Mouse (Mus musculus) neutrophil, adult 59 days (primary cell): Measurements from ENCODE around the gene Naa20. TPM values are rescaled to one million over a fixed set of nuclear protein-coding genes. Genes with fewer than 3 reads are reported as not detected.

Source experiments
- total RNA-seq, 2 experiments: library from RNA; stranded (reverse); gene quantifications; 1 replicate in 1 of 2; 2 replicates in 1 of 2; pipeline ENCODE4 v1.2.4; 2023

Naa20 gene
- total RNA-seq: 10 to 100 TPM; 18.3 to 25.1 TPM

DNA sequence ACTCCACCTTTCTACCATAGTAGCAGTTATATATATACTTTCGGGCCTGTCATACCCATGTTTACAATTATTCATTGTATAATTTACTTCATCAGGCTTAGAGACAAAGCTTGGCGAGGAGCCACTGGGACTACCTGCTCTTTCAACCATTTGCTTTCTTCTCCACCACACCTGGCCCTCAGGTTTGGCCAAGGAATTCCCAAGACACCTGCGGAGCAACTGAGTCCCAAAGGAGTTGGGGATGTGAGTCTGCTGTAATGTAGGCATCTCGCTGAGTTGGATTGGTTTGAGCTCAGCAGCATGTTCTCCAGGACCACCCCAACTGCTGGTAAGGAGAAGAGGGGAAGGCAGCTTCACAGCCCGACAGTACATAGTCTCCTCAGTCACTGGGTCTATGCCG, at the start of gene Naa20:
TSS of gene Naa20 (plus strand) at position 239 of the 400 bp plus-strand sequence.

DNA sequence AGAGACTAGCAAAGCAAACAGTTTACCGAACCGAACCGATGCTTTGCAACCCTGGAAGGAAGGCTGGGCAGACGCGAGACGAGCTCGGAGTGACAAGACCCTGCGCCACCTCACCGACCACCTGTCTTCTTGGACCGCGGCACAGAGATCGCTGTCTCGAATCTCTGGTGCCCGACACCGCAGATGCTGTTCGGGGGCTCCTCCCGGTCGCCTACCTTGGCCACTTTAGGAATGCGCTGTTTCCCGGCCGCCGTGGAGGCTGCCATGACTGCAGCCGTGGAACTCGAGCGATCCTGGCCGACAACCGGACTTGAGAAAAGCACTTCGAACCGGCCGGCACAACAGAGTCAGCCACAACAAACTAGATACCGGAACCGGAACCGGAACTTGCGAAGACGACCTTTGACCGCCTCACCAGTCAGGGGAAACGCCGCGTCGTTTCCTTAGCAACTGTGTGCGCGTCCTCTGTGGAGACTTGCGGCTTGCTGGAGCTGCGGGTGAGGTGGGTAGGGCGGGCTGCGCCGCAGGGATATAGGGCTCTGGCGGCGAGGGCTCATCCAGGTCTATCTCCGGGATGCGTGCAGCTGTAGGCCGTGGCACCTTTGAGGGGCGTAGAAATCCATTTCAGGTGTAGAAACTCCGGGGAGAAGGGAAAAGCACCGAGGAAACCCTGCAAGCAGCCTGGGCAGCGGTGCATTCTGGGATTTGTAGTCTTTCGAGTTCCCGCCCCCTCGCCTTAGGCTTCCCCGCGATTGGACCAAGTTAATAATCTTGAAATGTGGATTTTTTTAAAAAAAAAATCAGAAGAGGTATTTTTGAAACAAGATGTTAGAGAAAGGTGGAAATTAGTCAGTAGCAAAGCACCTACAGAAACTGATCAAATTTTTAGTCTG, 32.7 kb downstream of the Naa20 start, which contains the start of the genes Cfap61 and Crnkl1:
TSS of gene Cfap61 (plus strand) at position 446 of the 893 bp plus-strand sequence.
TSS of gene Crnkl1 (minus strand) at position 676 of the 893 bp plus-strand sequence.

Other genes with a start within 250 kb of the Naa20 start
- gene Rin2, start 226.9 kb upstream of the Naa20 start, total RNA-seq: 100 to 1,000 TPM in 1 of 2 experiments, 10 to 100 TPM in 1; 87.5 to 102 TPM
- not detected for gene Cfap61, start 32.7 kb downstream of the Naa20 start, total RNA-seq
- gene Crnkl1, start 32.9 kb downstream of the Naa20 start, total RNA-seq: 10 to 100 TPM; 51.8 to 55.5 TPM